Mouse (Mus musculus) embryonic stem cell, embryonic (primary cell): ENCODE measurements at regions not wholly inside any gene's neighbourhood (a gene's known extent, or its start where the extent isn't known, plus 50 kb on each side); places are given as distances from the start of the nearest gene placed in this dataset.

Experiments
- CTCF ChIA-PET, 4 experiments: fragments of 300-600 bp in 2 of 4; fragments of 350-600 bp in 2 of 4; sonication (Branson Sonifier 250); formaldehyde crosslinking; loops; one replicate each; lab custom pipeline; 2022; ENCODE audit warnings: inconsistent platforms in 2 of 4; lab: Charles Lee
- POLR2A ChIA-PET, 4 experiments: fragments of 300-600 bp in 2 of 4; fragments of 350-600 bp in 2 of 4; sonication (Branson Sonifier 250); formaldehyde crosslinking; loops; one replicate each; lab custom pipeline; 2022; ENCODE audit warnings: antibody characterized with exemption in 4 of 4, inconsistent platforms in 1 of 4; lab: Charles Lee

DNA sequence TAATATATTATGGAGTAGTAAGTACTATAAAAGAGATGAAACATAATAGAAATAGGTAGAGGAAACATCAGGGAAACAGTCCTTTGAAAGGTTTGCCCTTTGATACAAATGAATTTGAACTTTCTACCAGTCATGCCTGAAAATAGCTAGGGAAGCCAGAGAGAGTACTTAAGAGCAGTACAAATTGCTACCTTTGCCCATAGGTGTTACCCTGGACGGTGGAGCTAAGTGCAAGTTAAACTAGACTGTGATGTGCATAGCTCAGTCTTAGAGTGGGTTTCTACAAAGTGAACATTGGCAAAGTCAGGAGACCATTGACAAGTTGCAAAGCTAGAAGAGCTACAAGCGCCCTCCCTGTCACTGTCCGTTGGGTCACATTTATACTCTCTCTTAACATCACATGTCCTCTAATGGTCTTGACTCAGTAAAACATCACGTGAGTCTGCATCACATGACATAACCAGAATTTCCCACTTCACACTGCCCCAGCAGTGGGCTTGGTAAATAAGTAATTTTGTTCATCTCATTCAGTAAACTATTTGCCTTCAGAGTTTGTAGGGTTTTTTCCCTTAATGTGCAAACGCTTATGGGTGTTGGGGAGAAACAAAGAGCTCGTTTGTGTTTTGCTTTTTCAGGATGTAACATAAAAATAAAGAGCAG is 80.6 kb upstream of the Itga1 start:
- POLR2A ChIA-PET = interaction anchor here in 1 of 4 experiments (0.5 kb wide), 1 partner anchor 15 kb away, joined by 4 read pairs; no protein-coding TSS in a partner anchor
- CTCF ChIA-PET = interaction anchor here in 1 of 4 experiments (0.6 kb wide), 1 partner anchor 99 kb away, joined by 4 read pairs; no protein-coding TSS in a partner anchor

DNA sequence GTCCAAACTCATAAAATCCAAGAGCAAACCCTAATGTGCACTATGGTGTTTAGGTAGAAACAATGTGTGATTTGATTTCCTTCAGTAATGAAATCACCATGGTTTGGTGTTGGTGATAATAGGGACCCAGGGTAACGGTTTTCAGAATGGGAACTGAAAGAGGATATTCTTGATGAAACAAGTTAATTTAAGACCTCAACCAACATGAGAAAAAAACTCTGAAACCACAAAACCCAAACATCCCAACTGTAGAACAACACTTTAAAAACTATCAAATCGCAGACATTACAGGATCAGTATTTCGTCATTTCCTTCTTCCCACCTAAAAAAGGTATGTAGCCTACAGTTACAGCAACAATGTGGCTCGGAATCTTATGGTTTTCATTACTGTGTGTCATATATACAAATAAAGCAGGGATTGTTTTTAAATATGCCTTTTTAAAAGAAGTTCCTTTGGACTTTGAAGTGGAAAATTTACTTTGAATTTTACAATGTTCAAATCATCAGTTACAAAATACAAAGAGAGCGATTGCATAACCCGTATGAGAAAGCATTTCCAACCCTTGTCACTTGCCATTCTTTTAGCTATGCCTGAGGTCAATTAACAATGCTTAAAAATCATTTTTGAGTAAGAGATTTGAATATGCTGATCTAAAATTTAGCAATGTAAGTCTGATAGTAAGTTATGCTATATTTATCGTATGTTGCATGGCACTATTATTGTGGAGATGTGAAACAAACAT is 76.6 kb upstream of the Itga1 start:
- ChIA-PET CTCF (no interaction called here), POLR2A (no interaction called here)

DNA sequence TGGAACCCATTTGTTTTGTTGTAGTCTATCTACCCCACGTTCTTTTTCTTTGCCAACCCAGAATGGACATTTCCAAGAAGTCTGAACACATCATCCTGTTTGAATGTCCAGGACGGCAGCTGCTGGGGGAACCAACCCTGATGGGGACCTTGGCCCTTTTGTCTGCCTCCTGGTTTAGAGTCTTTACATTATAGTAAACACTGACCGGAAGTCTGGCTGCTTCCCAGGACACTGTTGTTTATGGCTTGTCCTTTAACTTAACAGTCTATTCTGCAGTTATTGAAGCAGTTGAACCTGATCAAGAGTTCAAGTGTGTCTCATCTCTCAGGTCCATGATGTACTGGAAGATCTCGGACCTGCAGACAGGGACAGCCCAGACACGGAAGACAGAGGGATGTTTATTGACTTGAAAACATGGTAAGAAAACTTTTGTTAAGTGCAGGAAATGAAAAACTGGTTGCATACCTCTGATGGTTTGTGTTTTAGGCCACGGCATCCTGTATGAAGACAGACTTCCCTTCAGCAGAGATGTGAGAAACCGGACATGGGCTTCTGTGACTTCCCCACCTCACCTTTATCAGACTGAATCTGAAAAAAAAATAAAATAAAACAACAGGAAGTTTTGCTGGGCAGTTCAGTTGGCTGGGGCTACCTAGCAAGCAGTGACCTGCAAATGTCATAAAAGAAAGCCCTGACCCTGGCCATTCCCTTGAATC is 69.7 kb upstream of the Itga1 start:
- ChIA-PET POLR2A (no interaction called here), CTCF (no interaction called here)

DNA sequence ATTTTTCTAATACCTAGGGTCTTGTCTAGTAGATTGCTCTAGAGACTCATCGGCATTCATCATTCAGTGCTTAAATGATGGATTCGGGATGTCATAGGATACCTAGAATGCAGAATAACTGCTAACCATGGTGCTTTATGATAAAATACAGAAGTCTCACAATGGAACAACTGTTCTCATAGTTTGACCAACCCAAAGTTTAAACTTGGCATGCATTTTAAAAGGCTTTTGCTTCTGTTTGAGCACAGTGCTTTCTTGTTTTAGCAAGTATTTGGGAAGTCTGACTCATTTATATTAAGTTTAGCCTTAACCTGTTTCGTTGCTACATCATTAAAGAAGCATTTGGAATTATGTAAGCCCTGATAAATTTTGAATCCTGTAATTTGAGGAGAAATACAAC is 64.2 kb upstream of the Itga1 start:
- POLR2A ChIA-PET = interaction anchor here in 1 of 4 experiments (0.6 to 0.7 kb wide), 2 partner anchors 1356 to 1735 kb away, joined by 3 read pairs; no protein-coding TSS in a partner anchor
- CTCF ChIA-PET = no interaction called here

GRCm38 (mm10) chr13:115162689-115163413 is 61.1 kb upstream of the Itga1 start:
- CTCF ChIA-PET = no interaction called here
- POLR2A ChIA-PET = no interaction called here

DNA sequence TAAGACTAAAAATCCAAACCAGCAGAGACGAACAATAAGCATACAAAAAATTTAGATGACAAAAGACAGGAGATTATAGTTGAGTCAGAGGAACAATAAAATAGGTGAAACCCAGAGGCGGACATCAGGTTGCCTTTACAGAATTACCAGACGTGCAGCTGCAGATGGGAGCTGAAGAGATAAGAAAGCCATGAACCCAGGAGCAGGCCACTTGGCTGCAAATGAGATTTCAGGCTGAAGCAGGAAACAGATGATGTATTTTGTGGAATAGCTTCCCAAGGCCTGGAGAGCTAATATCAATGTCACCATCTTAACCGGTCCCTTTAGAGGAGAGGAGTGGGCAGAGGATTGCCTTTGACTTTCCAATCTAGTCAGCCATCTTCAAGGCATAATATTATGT is 57.6 kb upstream of the Itga1 start:
- ChIA-PET CTCF (no interaction called here), POLR2A (no interaction called here)
